Mouse (Mus musculus): ENCODE results near the gene Vmn1r232.

Vmn1r232 gene

GRCm38 (mm10) chr17:20919614-20920013, at the start of gene Vmn1r232:
Vmn1r232 (minus strand) TSS chr17:20919714.
- DNase-seq (ENCODE audit: low spot score), result no peak

- DNase-seq (ENCODE audit: low spot score), result no peak
Observed at GRCm38 (mm10) chr17:20966681-20967080, 47.2 kb upstream of the Vmn1r232 start.

- no peak for DNase-seq (ENCODE audit: low spot score)
Observed at GRCm38 (mm10) chr17:20965421-20965820, 45.9 kb upstream of the Vmn1r232 start.

DNA sequence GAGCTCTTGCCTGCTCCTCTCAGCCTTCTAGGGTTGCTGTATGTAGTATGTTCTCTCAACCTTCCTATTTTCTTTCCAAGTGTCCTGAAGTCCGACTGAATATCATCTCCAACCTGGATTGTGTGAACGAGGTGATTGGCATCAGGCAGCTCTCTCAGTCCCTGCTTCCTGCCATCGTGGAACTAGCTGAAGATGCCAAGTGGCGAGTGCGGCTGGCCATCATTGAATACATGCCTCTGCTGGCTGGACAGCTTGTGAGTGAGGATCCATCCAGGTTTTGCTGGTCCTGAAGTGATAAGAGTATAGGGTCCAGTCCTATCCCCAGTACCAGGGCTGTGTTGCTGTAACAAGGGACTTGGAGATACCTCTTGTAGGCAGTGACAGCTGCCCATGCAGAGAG, 40.9 kb upstream of the Vmn1r232 start:
- DNase-seq (ENCODE audit: low spot score), result no peak

GRCm38 (mm10) chr17:20946636-20947035, 27.1 kb upstream of the Vmn1r232 start:
- no peak for DNase-seq (ENCODE audit: low spot score)

DNA sequence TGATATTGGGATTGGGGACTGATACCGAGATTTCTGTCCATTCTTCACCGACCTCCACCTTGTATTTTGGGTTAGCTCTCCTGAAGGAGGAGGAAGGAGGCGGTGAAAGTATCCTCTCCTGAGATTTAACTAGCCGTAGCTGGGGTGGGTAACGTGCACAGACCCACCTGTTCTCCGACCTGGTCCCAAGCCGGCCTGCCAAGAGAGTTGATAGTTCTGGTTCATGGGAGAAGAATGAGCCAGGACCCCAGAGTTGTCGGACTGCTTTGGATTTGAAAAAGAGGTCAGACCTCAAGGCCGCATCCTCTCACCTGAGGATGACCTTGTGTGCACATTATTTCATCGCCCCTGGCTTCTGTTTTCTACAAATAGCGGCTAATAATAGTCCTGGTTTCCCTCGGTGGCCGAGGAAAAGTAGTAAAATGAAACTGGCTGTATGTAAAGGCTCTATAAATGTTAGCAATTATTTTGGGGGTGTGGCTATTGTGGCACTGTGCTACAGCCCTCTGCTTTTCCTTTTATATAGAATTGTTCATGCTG, 26.6 kb upstream of the Vmn1r232 start:
- DNase-seq (ENCODE audit: low spot score), result peak; percentile 19

- DNase-seq (ENCODE audit: low spot score), result peak; percentile 99
Observed at GRCm38 (mm10) chr17:20944985-20945891, 25.7 kb upstream of the Vmn1r232 start, which contains the start of gene Ppp2r1a. Ppp2r1a (plus strand) TSS chr17:20945311.

GRCm38 (mm10) chr17:20944226-20944625, 24.7 kb upstream of the Vmn1r232 start:
- DNase-seq (ENCODE audit: low spot score), result no peak

GRCm38 (mm10) chr17:20904991-20905390, 14.5 kb downstream of the Vmn1r232 start, which contains the start of gene Vmn1r231:
Vmn1r231 (minus strand) TSS chr17:20905091.
- no peak for DNase-seq (ENCODE audit: low spot score)

Data from layer of hippocampus, adult 11-12 months (tissue).